Mouse (Mus musculus): Measurements from ENCODE around the gene Slc23a4. TPM values are rescaled to one million over a fixed set of nuclear protein-coding genes. Genes with fewer than 3 reads are reported as not detected.

The Slc23a4 gene
- 0.40 and 0.42 TPM in 2 replicates for polyA plus RNA-seq (2015; fragmentation: Nextera tagmentation; extraction: Ambion mirVana)

DNA sequence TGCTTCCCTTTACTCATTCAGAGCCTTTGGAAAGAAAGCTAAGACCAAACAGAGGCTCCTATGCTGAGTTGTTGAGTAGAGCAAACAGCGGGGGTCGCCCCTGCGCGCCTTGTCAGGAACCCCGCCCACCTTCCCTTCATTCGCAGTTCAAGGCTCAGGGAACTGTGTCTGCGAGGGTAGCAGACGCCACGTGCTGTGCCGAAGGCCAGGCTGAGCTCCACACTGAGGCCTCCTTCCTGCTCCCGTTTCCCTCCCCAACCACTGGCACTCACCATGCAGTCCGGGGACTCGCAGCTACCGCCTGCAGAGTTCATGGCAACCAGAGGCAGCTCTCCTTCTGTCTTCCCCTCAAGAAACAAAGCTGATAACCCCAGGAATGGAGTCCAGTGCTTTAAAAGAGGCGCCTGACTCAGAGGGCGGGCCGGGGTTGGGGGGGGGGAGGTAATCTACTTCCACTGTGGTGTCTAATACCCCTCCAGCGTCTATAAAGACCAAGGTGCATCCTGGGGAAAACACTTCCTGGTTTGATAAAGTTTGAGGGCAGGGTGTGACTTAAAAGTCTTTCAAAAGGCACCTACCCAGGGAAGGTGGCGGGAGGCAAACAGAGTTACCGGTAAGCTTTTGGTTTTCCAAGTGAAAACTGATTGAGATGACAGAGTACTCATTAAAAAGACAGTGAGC is at the start of gene Slc23a4:
Gene Slc23a4, minus strand, starts transcription at position 324 of the 681 bp plus-strand sequence.

DNA sequence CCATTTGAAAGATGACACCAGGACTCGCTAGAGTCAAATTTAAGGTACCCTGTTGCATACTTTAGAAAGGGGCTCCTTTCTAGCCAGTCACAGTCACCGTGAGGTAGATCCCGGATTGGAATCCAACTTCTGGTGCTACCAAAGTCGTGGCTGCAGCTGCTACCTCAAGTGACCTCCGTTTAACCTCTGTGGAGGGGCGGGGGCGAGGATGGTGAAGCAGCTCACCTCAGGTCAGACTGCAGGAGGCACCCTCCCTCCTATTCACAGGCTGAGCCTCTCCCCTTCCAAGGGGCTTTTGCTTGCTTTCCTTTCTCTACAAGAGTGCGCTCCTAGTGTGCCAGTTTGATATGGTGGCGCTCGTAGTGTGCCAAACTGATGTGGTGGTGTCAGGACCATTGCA is 68.2 kb downstream of the Slc23a4 start, which contains the start of gene Stra8:
Gene Stra8, plus strand, starts transcription at position 208 of the 400 bp plus-strand sequence.

DNA sequence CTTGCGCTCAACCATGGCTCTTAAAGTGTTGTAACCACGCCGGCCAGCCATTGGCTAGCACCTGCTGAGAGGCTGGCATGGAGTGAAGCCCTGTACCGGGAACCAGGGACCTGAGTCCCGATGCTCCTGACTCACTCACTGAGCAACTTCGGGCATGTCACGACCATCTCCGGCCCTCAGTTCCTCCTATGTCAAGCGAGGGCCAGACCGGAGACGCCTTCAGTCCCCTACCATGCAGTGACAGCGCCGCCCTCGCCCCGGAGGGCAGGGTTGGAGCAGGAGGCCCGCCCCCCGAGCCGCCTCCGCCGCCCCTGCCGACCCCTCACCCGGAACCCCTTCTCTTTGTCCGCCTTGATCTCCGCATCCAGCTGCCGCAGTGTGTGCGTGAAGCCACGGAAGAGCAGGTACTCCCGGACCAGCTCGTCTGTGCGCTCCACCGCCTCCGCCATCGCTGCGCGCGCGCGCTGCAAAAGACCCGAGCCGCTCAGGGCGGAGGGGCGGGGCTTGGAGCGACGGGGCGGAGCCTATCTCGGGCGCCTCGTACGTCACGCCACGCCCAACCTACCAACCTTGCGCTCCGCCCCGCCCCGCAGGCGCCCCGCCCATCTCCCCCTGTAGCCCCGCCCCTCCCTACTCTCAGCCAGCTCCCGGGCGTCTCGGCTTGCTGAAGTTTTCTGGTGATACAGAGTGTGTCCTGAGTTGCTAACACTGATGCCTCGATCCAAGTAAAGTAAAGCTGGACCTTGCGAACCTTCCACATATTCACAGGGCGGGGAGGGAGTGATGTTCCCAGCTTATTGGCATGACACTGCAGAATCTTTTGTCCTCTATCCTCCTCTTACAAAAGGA is 77.6 kb downstream of the Slc23a4 start, which contains the start of gene Wdr91:
Gene Wdr91, minus strand, starts transcription at position 506 of the 849 bp plus-strand sequence.

Other genes with a start within 250 kb of the Slc23a4 start
- 4.6 and 6.0 TPM in 2 replicates for gene Agbl3, start 208.0 kb downstream of the Slc23a4 start, polyA plus RNA-seq (2015; fragmentation: Nextera tagmentation; extraction: Ambion mirVana)
- 3.3 and 5.0 TPM in 2 replicates for gene Tmem140, start 125.3 kb downstream of the Slc23a4 start, polyA plus RNA-seq (2015; fragmentation: Nextera tagmentation; extraction: Ambion mirVana)
- 10.2 and 10.6 TPM in 2 replicates for gene Cyren, start 110.3 kb downstream of the Slc23a4 start, polyA plus RNA-seq (2015; fragmentation: Nextera tagmentation; extraction: Ambion mirVana)
- 13.4 and 14.8 TPM in 2 replicates for gene Wdr91, start 77.5 kb downstream of the Slc23a4 start, polyA plus RNA-seq (2015; fragmentation: Nextera tagmentation; extraction: Ambion mirVana)
- gene Stra8, start 68.2 kb downstream of the Slc23a4 start, polyA plus RNA-seq (2015; fragmentation: Nextera tagmentation; extraction: Ambion mirVana), result not detected in 2 replicates
- gene Cnot4, start 145.3 kb upstream of the Slc23a4 start, polyA plus RNA-seq (2015; fragmentation: Nextera tagmentation; extraction: Ambion mirVana), result 16.7 and 19.7 TPM in 2 replicates
- 16.6 and 17.5 TPM in 2 replicates for gene Nup205, start 189.0 kb upstream of the Slc23a4 start, polyA plus RNA-seq (2015; fragmentation: Nextera tagmentation; extraction: Ambion mirVana)